Mouse (Mus musculus): ENCODE data around the gene Zfp382. TPM values are rescaled to one million over a fixed set of nuclear protein-coding genes. Genes with fewer than 3 reads are reported as not detected.
"Not testable (repeated sequence)": the region's sequence is repeated elsewhere in the genome, so short reads cannot be mapped to it uniquely, and the experiment has no call there.

Zfp382 gene
- total RNA-seq, 4 experiments from 2014 or later: 0.87 to 1.1 (median 0.95) TPM

GRCm38 (mm10) chr7:30143555-30144209, 21.9 kb downstream of the Zfp382 start:
- DNase-seq (ENCODE audit: low spot score in 2 of 2): peak in 1 of 2 experiments; percentile 12

GRCm38 (mm10) chr7:30147011-30147410, 25.3 kb downstream of the Zfp382 start:
- no peak for DNase-seq (ENCODE audit: low spot score in 2 of 2)

GRCm38 (mm10) chr7:30154040-30154439, 32.3 kb downstream of the Zfp382 start:
- no peak for DNase-seq (ENCODE audit: low spot score in 2 of 2)

- no peak for DNase-seq (ENCODE audit: low spot score in 2 of 2)
Measured at GRCm38 (mm10) chr7:30155507-30155906, 33.8 kb downstream of the Zfp382 start.

DNA sequence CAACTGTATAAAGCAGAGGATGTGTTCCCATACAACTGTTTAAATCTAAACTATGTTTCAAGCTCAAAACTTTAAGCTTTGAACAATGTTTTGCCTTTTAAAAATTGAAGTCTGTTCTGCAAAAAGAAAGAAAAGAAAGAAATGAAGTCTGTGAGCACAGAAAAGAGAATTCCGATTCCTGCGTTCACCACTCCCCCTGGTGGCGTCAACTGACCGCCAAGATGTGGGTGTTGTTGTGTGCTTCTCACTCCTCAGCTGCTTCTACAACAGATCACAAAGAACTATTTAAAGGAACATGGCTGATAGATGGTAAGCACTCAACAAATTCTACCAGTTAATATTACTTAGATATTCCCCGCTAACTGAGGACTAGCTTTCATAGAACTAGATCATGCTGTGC, 41.4 kb downstream of the Zfp382 start:
- DNase-seq (ENCODE audit: low spot score in 2 of 2): no peak

DNA sequence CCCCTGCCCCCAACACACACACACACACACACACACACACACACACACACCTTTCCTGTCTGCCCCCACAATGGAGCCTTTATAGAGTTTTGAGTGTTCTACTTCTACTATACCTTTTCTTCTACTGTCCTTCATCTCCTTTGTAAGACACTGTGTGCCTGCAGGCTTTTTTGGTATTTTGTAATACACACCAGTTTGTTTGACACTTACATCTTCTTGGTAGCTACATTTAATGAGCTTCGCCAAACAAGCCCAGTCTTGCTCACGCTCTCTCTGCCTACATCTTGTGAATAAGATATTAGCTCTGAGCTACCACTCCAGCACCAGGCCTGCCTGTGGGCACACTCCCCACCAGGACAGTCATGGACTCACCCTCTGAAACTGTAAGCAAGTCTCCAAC, 43.0 kb downstream of the Zfp382 start:
- DNase-seq (ENCODE audit: low spot score in 2 of 2): no peak

- DNase-seq (ENCODE audit: low spot score in 2 of 2): no peak
Measured at GRCm38 (mm10) chr7:30168914-30169582, 47.3 kb downstream of the Zfp382 start.

DNA sequence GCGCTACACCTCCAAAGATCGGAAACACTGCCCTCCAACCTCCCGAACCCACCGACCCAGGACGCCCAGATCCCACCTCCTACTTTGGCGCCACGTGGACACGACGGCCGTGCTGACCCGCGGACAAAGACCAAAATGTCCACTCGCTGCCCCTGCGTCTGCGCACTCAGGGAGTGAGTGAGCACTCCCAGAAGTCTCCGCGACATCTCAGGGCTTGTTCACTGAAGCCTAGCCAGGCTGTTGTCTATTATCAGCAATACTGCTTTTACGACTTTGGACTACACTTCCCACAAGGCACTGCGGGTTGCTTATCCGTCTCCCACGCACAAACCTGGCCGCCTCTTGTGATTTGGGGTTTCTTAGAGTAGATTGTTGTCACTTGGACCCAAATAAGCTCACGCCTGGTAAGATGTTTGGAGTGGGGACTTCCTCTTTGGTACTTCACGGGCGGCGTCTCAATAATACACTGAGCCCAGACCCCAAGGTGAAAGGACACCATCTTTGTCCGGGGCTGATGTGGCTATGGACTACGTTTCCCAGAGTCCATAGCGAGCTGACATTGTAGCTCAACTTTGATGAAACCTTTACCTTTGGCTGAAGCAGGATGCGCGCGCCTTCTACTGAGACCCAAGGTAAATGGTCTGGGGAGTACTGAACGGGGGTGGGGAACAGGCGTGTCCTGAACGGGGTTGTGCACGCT, 48.0 kb downstream of the Zfp382 start, which contains the start of gene Zfp146:
Gene Zfp146 (minus strand): TSS at position 168 of the 700 bp plus-strand sequence.
- DNase-seq (ENCODE audit: low spot score in 2 of 2): peak; percentile 85

GRCm38 (mm10) chr7:30170283-30170951, 48.7 kb downstream of the Zfp382 start:
- no peak for DNase-seq (ENCODE audit: low spot score in 2 of 2)

DNA sequence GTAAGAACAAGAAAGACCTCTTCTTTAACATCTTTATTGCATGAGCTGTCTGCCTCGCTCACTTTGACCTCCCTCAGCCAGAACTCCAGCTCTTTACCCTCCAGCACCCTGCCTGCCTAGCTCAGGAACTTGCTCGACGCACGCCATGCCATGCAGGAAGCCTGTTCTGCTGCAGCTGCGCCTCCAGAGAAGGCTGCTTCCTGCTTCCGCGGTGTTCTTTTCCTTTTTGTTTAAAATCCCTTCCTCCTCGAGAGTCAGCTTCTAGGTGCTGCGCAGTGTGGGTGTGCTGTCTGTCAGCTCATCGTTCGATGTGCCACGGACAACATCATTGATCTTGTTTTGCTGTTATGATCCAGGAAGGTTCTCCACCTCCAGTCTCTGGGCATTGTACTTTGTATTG, 54.7 kb downstream of the Zfp382 start:
- no peak for DNase-seq (ENCODE audit: low spot score in 2 of 2)

- DNase-seq (ENCODE audit: low spot score in 2 of 2): no peak
Measured at GRCm38 (mm10) chr7:30178256-30178655, 56.5 kb downstream of the Zfp382 start.

DNA sequence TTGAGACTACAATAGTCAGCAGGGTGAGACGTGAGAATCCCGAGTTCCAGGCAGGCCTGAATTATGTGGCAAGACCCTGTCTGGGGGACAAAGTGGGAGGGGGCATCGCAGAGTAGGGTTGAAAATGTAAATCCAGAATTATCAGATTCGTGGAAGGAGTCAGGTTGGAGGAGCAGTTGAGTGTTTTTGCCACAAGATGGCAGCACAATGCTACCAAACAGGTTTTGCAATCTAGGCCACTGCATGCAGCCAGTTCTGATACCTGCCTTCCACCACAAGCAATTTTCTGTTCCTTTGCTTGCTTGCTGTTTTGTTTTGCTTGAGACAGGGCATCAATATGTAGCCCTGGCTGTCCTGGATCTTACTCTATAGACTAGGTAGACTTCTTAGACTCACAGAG, 59.6 kb downstream of the Zfp382 start:
- DNase-seq (ENCODE audit: low spot score in 2 of 2): peak; percentile 47 to 48

GRCm38 (mm10) chr7:30181929-30182328, 60.2 kb downstream of the Zfp382 start:
- not testable (repeated sequence) for DNase-seq (ENCODE audit: low spot score in 2 of 2)

DNA sequence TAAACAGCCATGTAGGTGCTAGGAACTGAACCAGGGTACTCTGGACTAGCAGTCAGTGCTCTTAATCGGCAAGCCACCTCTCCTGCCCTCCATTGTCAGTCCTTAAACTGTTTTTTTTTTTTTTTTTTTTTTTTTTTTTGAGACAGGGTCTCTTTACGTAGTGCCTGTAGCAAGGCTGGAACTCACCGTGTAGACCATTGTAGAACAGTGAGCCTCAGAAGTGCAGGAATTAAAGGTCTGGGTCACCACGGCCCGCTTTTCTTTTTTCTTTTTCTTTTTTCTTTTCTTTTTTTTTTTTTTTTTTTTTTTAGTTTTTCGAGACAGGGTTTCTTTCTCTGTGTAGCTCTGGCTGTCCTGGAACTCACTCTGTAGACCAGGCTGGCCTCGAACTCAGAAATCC, 61.4 kb downstream of the Zfp382 start:
- not testable (repeated sequence) for DNase-seq (ENCODE audit: low spot score in 2 of 2)

DNA sequence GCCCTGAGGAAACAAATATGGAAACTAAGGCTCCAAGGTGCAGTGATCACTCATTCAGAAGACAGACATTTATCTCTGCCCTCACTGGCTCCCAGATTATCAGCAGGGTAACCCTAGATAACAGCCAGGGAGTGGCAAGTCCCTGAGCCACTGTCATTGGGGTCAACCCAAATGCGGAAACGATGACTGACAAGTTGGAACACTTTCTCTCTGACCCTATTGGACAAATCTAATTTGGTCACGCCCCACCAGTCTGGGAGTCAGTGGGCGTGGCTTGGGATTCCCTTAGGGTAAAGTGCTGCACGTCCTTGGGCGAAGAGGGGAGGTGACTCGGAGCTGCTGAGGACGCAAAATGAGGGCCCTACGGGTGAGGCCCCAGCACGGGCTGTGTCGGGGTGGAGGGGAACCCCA, 62.1 kb downstream of the Zfp382 start, which contains the start of gene Cox7a1:
Gene Cox7a1 (plus strand): TSS at position 266 of the 411 bp plus-strand sequence.
- DNase-seq (ENCODE audit: low spot score in 2 of 2): peak; percentile 91 to 92

Small RNA genes within 50 kb of the gene (microRNA-seq; reads per million reads assigned to microRNA genes)
- gene Gm23368: not detected

Other genes starting within 250 kb of the Zfp382 start
- gene Zfp27, start 215.4 kb upstream of the Zfp382 start, total RNA-seq (2022): 1 to 10 TPM; 6.5 to 9.3 (median 7.1) TPM
- gene Zfp383, start 213.7 kb upstream of the Zfp382 start, total RNA-seq (2022): 1 to 10 TPM; 5.8 to 7.7 (median 6.9) TPM
- 1 to 10 TPM; 4.9 to 7.3 (median 6.3) TPM for gene Zfp74, start 167.9 kb upstream of the Zfp382 start, total RNA-seq (2022)
- 10 to 100 TPM; 10.9 to 22.2 (median 12.3) TPM for gene Zfp568, start 138.0 kb upstream of the Zfp382 start, total RNA-seq (2022)
- gene Zfp14, start 70.6 kb upstream of the Zfp382 start, total RNA-seq (2022): 1 to 10 TPM; 1.2 to 2.1 (median 1.6) TPM
- gene Zfp82, start 49.0 kb upstream of the Zfp382 start, total RNA-seq (2022): 1 to 10 TPM in 3 of 4 experiments, under 1 TPM in 1; 0.19 to 2.2 (median 1.6) TPM
- gene Gm26920, start 31.5 kb upstream of the Zfp382 start, total RNA-seq (2022): 1 to 10 TPM in 1 of 4 experiments, not detected in 3; 1.9 TPM
- 1 to 10 TPM; 2.3 to 3.7 (median 3.0) TPM for gene Zfp566, start 31.4 kb upstream of the Zfp382 start, total RNA-seq (2022)
- gene Zfp260, start 27.2 kb upstream of the Zfp382 start, total RNA-seq (2022): 10 to 100 TPM; 34.0 to 49.3 (median 42.0) TPM
- 10 to 100 TPM; 22.6 to 31.4 (median 26.4) TPM for gene Zfp146, start 47.8 kb downstream of the Zfp382 start, total RNA-seq (2022)
- gene Cox7a1, start 62.2 kb downstream of the Zfp382 start, total RNA-seq (2022): 100 to 1,000 TPM; 730 to 997 (median 888) TPM
- 100 to 1,000 TPM; 164 to 196 (median 175) TPM for gene Capns1, start 76.9 kb downstream of the Zfp382 start, total RNA-seq (2022)
- 10 to 100 TPM; 55.8 to 67.4 (median 62.3) TPM for gene Polr2i, start 110.0 kb downstream of the Zfp382 start, total RNA-seq (2022)
- 10 to 100 TPM; 26.8 to 38.6 (median 31.1) TPM for gene Tbcb, start 110.3 kb downstream of the Zfp382 start, total RNA-seq (2022)
- not detected for gene Ovol3, start 113.8 kb downstream of the Zfp382 start, total RNA-seq (2022)
- not detected for gene Thap8, start 158.2 kb downstream of the Zfp382 start, total RNA-seq (2022)
- gene Wdr62, start 158.5 kb downstream of the Zfp382 start, total RNA-seq (2022): 1 to 10 TPM in 3 of 4 experiments, under 1 TPM in 1; 0.90 to 2.3 (median 1.4) TPM
- gene Clip3, start 169.8 kb downstream of the Zfp382 start, total RNA-seq (2022): 1 to 10 TPM; 1.1 to 7.3 (median 3.4) TPM
- 10 to 100 TPM; 21.4 to 31.1 (median 26.4) TPM for gene Alkbh6, start 186.8 kb downstream of the Zfp382 start, total RNA-seq (2022)
- gene Syne4, start 192.9 kb downstream of the Zfp382 start, total RNA-seq (2022): 1 to 10 TPM in 2 of 4 experiments, under 1 TPM in 1, not detected in 1; 0.73 to 1.7 (median 1.3) TPM
- under 1 TPM; 0.32 to 0.92 (median 0.53) TPM for gene E130208F15Rik, start 199.8 kb downstream of the Zfp382 start, total RNA-seq (2022)
- gene Sdhaf1, start 202.0 kb downstream of the Zfp382 start, total RNA-seq (2022): 1 to 10 TPM; 5.9 to 8.7 (median 7.5) TPM
- 1 to 10 TPM; 4.5 to 7.5 (median 5.6) TPM for gene Lrfn3, start 240.8 kb downstream of the Zfp382 start, total RNA-seq (2022)

Data from gastrocnemius, adult 8-10 months (tissue).